Mouse (Mus musculus) left cerebral cortex, adult 2 months (tissue): Measurements from ENCODE around the gene Strada. TPM values are rescaled to one million over a fixed set of nuclear protein-coding genes. Genes with fewer than 3 reads are reported as not detected.
"Not testable (repeated sequence)": the region's sequence is repeated elsewhere in the genome, so short reads cannot be mapped to it uniquely, and the experiment has no call there.

Experiments used
- DNase-seq, 2 experiments: peaks; one replicate each; pipeline ENCODE4 v3.0.0; 2021 to 2022; ENCODE audit warnings: low spot score in 2 of 2, mixed read lengths in 1 of 2; ENCODE audit errors: extremely low spot score in 1 of 2
- H3K27ac ChIP-seq: fragments of 200-600 bp; 2 replicates; pipeline ENCODE4 v1.8.1; 2022
- H3K4me3 ChIP-seq: fragments of 200-600 bp; 2 replicates; pipeline ENCODE4 v1.8.1; 2022
- CTCF ChIP-seq: fragments of 200-600 bp; IDR thresholded peaks from 2 replicates; pipeline ENCODE4 v1.8.1; 2022; ENCODE audit warnings: antibody characterized with exemption, mild to moderate bottlenecking, moderate library complexity
- intact Hi-C: fragments of 180-260 bp; cut with DNase I; formaldehyde crosslinking; loops from one replicate; pipeline ENCODE4 v1.15.1; 2025
- long read RNA-seq, 2 experiments: library from polyadenylated mRNA; stranded (forward); transcript quantifications; one replicate each; pipeline ENCODE4 v2.0.0; 2021; ENCODE audit warnings: borderline mapping rate in 2 of 2
- total RNA-seq, 2 experiments: library from RNA; stranded (reverse); gene quantifications; 2 replicates each; pipeline ENCODE4 v1.2.3; 2021

Gene Strada
- total RNA-seq, result 10 to 100 TPM; 30.9 to 31.5 TPM
- long read RNA-seq, experiment 1, partial matches to known transcripts, result 2 of 27 reads
- long read RNA-seq, experiment 1, other reads (novel, unspliced or antisense), result 18 of 27 reads
- long read RNA-seq, experiment 2, partial matches to known transcripts, result 1 of 16 reads
- long read RNA-seq, experiment 2, other reads (novel, unspliced or antisense), result 10 of 16 reads

DNA sequence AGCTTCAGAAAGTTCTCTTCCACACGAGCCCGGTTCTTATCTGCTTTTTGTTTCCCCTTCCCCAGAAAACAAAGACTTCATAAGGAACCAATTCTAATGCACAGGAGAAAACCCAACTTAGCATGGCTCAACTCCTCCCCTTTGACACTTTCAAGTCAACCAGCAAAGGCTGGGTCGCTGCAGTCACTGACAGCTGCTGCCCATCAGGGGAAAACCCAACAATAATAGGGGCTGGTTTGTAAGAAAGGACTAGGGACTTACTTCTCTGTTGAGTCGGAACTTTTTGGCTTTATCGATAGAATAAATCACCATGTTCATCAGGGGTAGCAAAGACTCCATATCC, at the start of gene Strada:
Strada (minus strand) TSS at position 46 of the 343 bp plus-strand sequence.
- TF ChIP-seq CTCF, result no peak
- DNase-seq, result no peak
- intact Hi-C loops, result no loop called here

DNA sequence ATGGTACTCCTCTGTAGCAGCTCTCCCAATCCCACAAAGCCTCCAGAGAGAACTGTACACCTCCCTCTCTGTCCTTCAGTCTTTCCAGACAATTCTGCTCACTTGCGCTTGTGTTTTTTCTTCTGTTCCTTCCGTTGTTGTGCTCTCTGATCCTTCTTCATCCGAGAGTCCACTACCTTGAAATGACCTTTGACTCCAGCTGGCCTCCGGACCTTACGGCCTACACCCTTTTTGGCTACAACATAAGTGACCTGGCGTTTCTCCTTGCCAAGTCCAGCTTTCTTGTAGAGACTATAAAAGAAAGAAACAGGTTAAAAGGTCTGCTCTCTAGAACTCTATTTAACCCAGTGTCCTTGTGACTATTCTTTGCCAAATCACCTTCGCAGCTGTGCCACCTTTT, 47.4 kb upstream of the Strada start:
- no peak for DNase-seq
- H3K27ac ChIP-seq, result no peak overlapping the region
- intact Hi-C loops, result no loop called here
- no peak overlapping the region for H3K4me3 ChIP-seq
- no peak for TF ChIP-seq CTCF

More for the DNA sequence above, at the start of gene Strada:
- no peak within 1 kb of the TSS for H3K4me3 ChIP-seq
- H3K27ac ChIP-seq, result no peak within 1 kb of the TSS

DNA sequence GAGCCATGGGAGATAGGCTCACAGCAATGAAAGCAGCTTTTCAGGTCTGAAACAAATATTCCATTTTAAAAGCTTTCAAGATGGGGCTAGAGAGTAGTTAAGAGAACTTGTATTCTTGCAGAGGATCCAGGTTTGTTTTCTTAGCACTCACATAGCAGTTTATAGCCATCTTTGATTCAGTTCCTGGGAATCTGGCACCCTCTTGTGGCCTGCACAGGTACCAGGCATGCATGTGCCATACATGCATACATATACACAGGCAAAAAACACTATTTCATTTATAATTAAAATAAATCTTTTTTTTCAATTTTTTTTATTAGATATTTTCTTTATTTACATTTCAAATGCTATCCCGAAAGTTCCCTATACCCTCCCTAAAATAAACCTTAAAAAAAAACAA, 44.9 kb upstream of the Strada start:
- intact Hi-C loops, result no loop called here
- DNase-seq, result no peak
- peak; percentile 46 for TF ChIP-seq CTCF
- Histone ChIP-seq H3K27ac (no peak overlapping the region), H3K4me3 (no peak overlapping the region)

DNA sequence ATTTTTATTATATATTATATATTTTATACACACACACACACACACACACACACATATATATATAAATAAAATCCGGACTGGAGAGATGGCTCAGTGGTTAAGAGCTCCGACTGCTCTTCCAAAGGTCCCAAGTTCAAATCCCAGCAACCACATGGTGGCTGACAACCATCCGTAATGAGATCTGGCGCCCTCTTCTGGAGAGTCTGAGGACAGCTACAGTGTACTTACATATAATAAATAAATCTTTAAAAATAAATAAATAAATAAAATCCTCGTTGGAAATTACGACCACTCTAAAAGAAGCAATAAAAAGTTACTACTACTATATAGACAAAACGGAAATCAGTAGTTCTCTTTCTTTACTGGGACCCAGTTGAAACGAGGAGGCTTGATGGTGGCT, 32.0 kb upstream of the Strada start:
- H3K27ac ChIP-seq, H3K4me3 ChIP-seq, DNase-seq, intact Hi-C loops: not testable (repeated sequence)
- TF ChIP-seq CTCF, result peak; percentile 41

DNA sequence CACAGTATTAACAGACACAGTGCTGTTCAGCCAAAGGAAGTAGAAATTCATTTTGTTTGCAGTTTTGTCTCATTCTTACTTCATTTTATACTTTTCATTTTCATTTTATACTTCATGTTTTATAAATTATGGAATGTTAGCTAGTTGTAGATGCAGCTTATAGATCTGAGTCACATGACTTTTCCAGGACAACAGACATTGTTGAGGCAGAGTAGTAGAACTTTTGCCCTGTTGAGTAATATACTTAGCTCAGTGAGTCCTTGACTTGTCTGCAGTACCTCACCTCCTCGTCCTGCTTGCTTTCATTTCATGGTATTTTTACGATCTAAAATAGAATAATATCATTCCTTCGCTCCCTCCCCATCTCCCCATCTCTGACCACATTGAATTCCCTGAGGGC, 18.6 kb upstream of the Strada start:
- no peak overlapping the region for H3K4me3 ChIP-seq
- DNase-seq, result no peak
- intact Hi-C loops, result no loop called here
- H3K27ac ChIP-seq, result no peak overlapping the region
- TF ChIP-seq CTCF, result no peak

- Histone ChIP-seq H3K27ac (peak within 1 kb of the TSS; percentile 85), H3K4me3 (peak within 1 kb of the TSS; percentile 87)
- no peak for TF ChIP-seq CTCF
- peak; percentile 89 to 92 for DNase-seq
- intact Hi-C loops, result loop anchor here (1.0 to 5.0 kb wide), 4 partner anchors 24 to 57 kb away; partner anchors contain the start of genes Ftsj3, Gm10840, Limd2 and Psmc5
These were observed 14.9 kb upstream of the Strada start, which contains the start of gene Ddx42 for GRCm38 (mm10) chr11:106216730-106217490. Gene Ddx42, plus strand, starts transcription at chr11:106216926.

GRCm38 (mm10) chr11:106215927-106216729, 14.2 kb upstream of the Strada start, which contains the start of gene Ccdc47:
Gene Ccdc47, minus strand, starts transcription at chr11:106216344.
- no peak for TF ChIP-seq CTCF
- intact Hi-C loops, result loop anchor here (1.0 to 5.0 kb wide), 4 partner anchors 23 to 57 kb away; partner anchors contain the start of genes Ftsj3, Gm10840, Limd2 and Psmc5
- peak within 1 kb of the TSS; percentile 85 for H3K27ac ChIP-seq
- DNase-seq, result peak; percentile 89 to 97
- peak within 1 kb of the TSS; percentile 87 for H3K4me3 ChIP-seq

GRCm38 (mm10) chr11:106215450-106215859, 13.5 kb upstream of the Strada start:
- intact Hi-C loops, result loop anchor here (5.0 kb wide), 1 partner anchor 42 kb away; the partner anchor contains the start of genes Ftsj3 and Psmc5
- no peak for TF ChIP-seq CTCF
- peak overlapping the region; percentile 87 for H3K4me3 ChIP-seq
- DNase-seq, result no peak
- H3K27ac ChIP-seq, result peak overlapping the region; percentile 85; the same call in 1 of the 2 replicates

DNA sequence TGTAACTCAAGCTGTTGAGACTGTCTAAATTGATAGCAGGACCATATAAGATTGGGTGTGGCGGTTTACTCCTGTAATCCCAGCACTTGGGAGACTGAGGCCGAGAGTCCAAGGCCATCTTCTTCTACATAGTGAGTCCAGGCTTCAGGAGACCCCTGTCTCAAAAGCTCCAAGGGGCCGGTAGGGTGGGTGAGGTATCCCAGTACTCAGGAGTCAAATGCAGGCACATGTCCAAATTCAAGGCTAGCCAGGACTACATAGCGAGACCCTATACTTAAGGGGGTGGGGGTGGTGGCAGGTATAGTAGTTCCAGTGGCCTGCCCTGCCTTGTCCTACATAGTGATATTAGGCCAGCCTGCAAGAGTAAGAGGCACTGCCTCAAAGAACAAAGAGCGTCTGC, 12.9 kb upstream of the Strada start:
- intact Hi-C loops, result loop anchor here (5.0 kb wide), 1 partner anchor 42 kb away; the partner anchor contains the start of genes Ftsj3 and Psmc5
- DNase-seq, result no peak
- TF ChIP-seq CTCF, result no peak
- Histone ChIP-seq H3K27ac (no peak overlapping the region), H3K4me3 (peak overlapping the region; percentile 87)

- Histone ChIP-seq H3K27ac (no peak overlapping the region), H3K4me3 (no peak overlapping the region)
- intact Hi-C loops, result no loop called here
- no peak for TF ChIP-seq CTCF
- DNase-seq, result no peak
These were observed 10.8 kb upstream of the Strada start for GRCm38 (mm10) chr11:106212771-106213170.

GRCm38 (mm10) chr11:106201337-106202122, 438 bp downstream of the Strada start:
- TF ChIP-seq CTCF, result no peak
- no peak for DNase-seq
- Histone ChIP-seq H3K4me3 (no peak overlapping the region), H3K27ac (no peak overlapping the region)
- intact Hi-C loops, result no loop called here
